Mouse (Mus musculus) CH12.LX (cell line): Measurements from ENCODE around the gene Smc4. TPM values are rescaled to one million over a fixed set of nuclear protein-coding genes. Genes with fewer than 3 reads are reported as not detected.

ENCODE experiments used
- DNase-seq: peaks from one replicate; pipeline ENCODE4 v3.0.0-alpha.2; 2013; ENCODE audit errors: extremely low read depth
- H3K27ac ChIP-seq: 2 replicates; pipeline ENCODE4 v1.5.1; 2012; ENCODE audit warnings: low read depth, mild to moderate bottlenecking, control low read depth, moderate library complexity; ENCODE audit not compliant: insufficient read depth
- H3K27me3 ChIP-seq: replicated peaks from 2 replicates; pipeline ENCODE3; 2012; ENCODE audit warnings: inconsistent platforms
- H3K36me3 ChIP-seq, 2 experiments: replicated peaks in 1 of 2; 2 replicates each; pipeline versions ENCODE3 to v1.6.1; 2012; ENCODE audit warnings: inconsistent platforms in 1 of 2, low read length in 1 of 2, mild to moderate bottlenecking in 1 of 2, mixed read lengths in 1 of 2, moderate library complexity in 1 of 2; ENCODE audit not compliant: control insufficient read depth in 1 of 2, insufficient read depth in 1 of 2
- H3K4me1 ChIP-seq, 2 experiments: 2 replicates each; pipeline ENCODE4 v1.6.1; 2012; ENCODE audit warnings: inconsistent platforms in 1 of 2, moderate library complexity in 1 of 2; ENCODE audit not compliant: insufficient read depth in 2 of 2, control insufficient read depth in 1 of 2
- H3K4me2 ChIP-seq: 2 replicates; pipeline ENCODE4 v1.6.1; 2012; ENCODE audit warnings: low read depth, mild to moderate bottlenecking, control low read depth; ENCODE audit not compliant: poor library complexity, insufficient read depth, severe bottlenecking
- H3K4me3 ChIP-seq, 3 experiments: fragments of 150-350 bp in 1 of 3; sonication (generic) in 1 of 3; replicated peaks in 1 of 3; 2 replicates each; pipeline versions ENCODE3 to v1.5.1; 2011 to 2012; ENCODE audit warnings: low read depth in 2 of 3, low read length in 2 of 3, mild to moderate bottlenecking in 2 of 3, moderate library complexity in 2 of 3, control low read depth in 1 of 3, improper control_type of control experiment in 1 of 3, inconsistent platforms in 1 of 3, mixed read lengths in 1 of 3; ENCODE audit not compliant: poor library complexity in 1 of 3
- H3K79me2 ChIP-seq: replicated peaks from 2 replicates; pipeline ENCODE4 v1.6.1; 2012; ENCODE audit warnings: mild to moderate bottlenecking, moderate library complexity; ENCODE audit not compliant: control insufficient read depth, poor library complexity, insufficient read depth, severe bottlenecking; ENCODE audit errors: extremely low read depth
- H3K9ac ChIP-seq: 2 replicates; pipeline ENCODE4 v1.6.1; 2012; ENCODE audit warnings: low read depth, mild to moderate bottlenecking, control low read depth, moderate library complexity; ENCODE audit not compliant: insufficient read depth
- H3K9me3 ChIP-seq: replicated peaks from 2 replicates; pipeline ENCODE3; 2012; ENCODE audit warnings: low read length, inconsistent platforms, mixed read lengths
- BHLHE40 ChIP-seq: IDR thresholded peaks from 2 replicates; pipeline ENCODE4 v1.6.1; 2011; ENCODE audit warnings: mild to moderate bottlenecking, low read depth, low read length, improper control_type of control experiment
- CHD1 ChIP-seq: IDR thresholded peaks from 2 replicates; pipeline ENCODE4 v1.6.1; 2012; ENCODE audit warnings: low read depth, low read length, improper control_type of control experiment, inconsistent platforms
- CHD2 ChIP-seq: IDR thresholded peaks from 2 replicates; pipeline ENCODE4 v1.6.1; 2011; ENCODE audit warnings: low read length, improper control_type of control experiment
- E2F4 ChIP-seq: IDR thresholded peaks from 2 replicates; pipeline ENCODE4 v1.6.1; 2011; ENCODE audit warnings: low read depth, low read length, improper control_type of control experiment; ENCODE audit not compliant: insufficient replicate concordance
- ETS1 ChIP-seq: conservative IDR thresholded peaks from 2 replicates; pipeline ENCODE4 v1.6.1; 2012; ENCODE audit warnings: low read depth, mild to moderate bottlenecking, inconsistent platforms, low read length, improper control_type of control experiment, moderate library complexity
- IRF4 ChIP-seq: IDR thresholded peaks from 2 replicates; pipeline ENCODE4 v1.6.1; 2014; ENCODE audit warnings: low read depth, mild to moderate bottlenecking, inconsistent platforms, low read length, improper control_type of control experiment
- JUND ChIP-seq: conservative IDR thresholded peaks from 2 replicates; pipeline ENCODE4 v1.6.1; 2011; ENCODE audit warnings: low read depth, low read length, improper control_type of control experiment
- KAT2A ChIP-seq: IDR thresholded peaks from 2 replicates; pipeline ENCODE4 v1.6.1; 2012; ENCODE audit warnings: low read length, improper control_type of control experiment, inconsistent platforms; ENCODE audit not compliant: insufficient replicate concordance
- MYC ChIP-seq: IDR thresholded peaks from 2 replicates; pipeline ENCODE4 v1.6.1; 2011; ENCODE audit warnings: low read depth, mild to moderate bottlenecking, improper control_type of control experiment, low read length
- PAX5 ChIP-seq: IDR thresholded peaks from 2 replicates; pipeline ENCODE4 v1.6.1; 2012; ENCODE audit warnings: low read length, inconsistent platforms, mixed read lengths
- POLR2A ChIP-seq: IDR thresholded peaks from 2 replicates; pipeline ENCODE4 v1.6.1; 2011; ENCODE audit warnings: low read depth, mild to moderate bottlenecking, improper control_type of control experiment, low read length
- RAD21 ChIP-seq: IDR thresholded peaks from 2 replicates; pipeline ENCODE4 v1.6.1; 2011; ENCODE audit warnings: low read depth, mild to moderate bottlenecking, low read length, improper control_type of control experiment, moderate library complexity
- TBP ChIP-seq: conservative IDR thresholded peaks from 2 replicates; pipeline ENCODE4 v1.6.1; 2011; ENCODE audit warnings: low read depth, low read length, improper control_type of control experiment
- TCF12 ChIP-seq: IDR thresholded peaks from 2 replicates; pipeline ENCODE4 v1.6.1; 2014; ENCODE audit warnings: low read depth, mild to moderate bottlenecking, inconsistent platforms, low read length, improper control_type of control experiment
- UBTF ChIP-seq: IDR thresholded peaks from 2 replicates; pipeline ENCODE4 v1.6.1; 2012; ENCODE audit warnings: low read depth, mild to moderate bottlenecking, inconsistent platforms, low read length, improper control_type of control experiment, moderate library complexity
- ZKSCAN1 ChIP-seq: IDR thresholded peaks from 2 replicates; pipeline ENCODE4 v1.6.1; 2012; ENCODE audit warnings: low read depth, inconsistent platforms, low read length, improper control_type of control experiment, borderline replicate concordance
- ZMIZ1 ChIP-seq: IDR thresholded peaks from 2 replicates; pipeline ENCODE4 v1.6.1; 2012; ENCODE audit warnings: low read depth, mild to moderate bottlenecking, inconsistent platforms, low read length, improper control_type of control experiment
- ZNF384 ChIP-seq: IDR thresholded peaks from 2 replicates; pipeline ENCODE4 v1.6.1; 2012; ENCODE audit warnings: low read depth, low read length, improper control_type of control experiment, inconsistent platforms
- dilution Hi-C: fragments of 300-500 bp; cut with MboI; formaldehyde crosslinking; loops from 2 replicates; pipeline ENCODE4 v1.14.3; 2020; ENCODE audit warnings: low sequenced_read_pairs; ENCODE audit not compliant: extremely low pct_unique_long_range_greater_than_20kb, extremely low pct_ligation_motif_present
- in situ Hi-C: fragments of 300-500 bp; cut with MboI; formaldehyde crosslinking; loops from 3 replicates; pipeline ENCODE4 v1.14.3; 2019; ENCODE audit warnings: low sequenced_read_pairs, low pct_ligation_motif_present, low pct_unique_long_range_greater_than_20kb, mixed read lengths
- polyA plus RNA-seq: library from polyadenylated mRNA; unstranded; fragments of >175 nt; gene quantifications from 2 replicates; pipeline ENCODE4 v1.2.1, GENCODE M21; 2012; ENCODE audit warnings: low read depth; ENCODE audit not compliant: insufficient read length
- total RNA-seq, 2 experiments: library from RNA; depleted of rRNA; stranded (reverse); fragments of 300-350 nt in 1 of 2; fragments of >200 nt in 1 of 2; gene quantifications; 2 replicates each; pipeline ENCODE4 v1.2.3; 2012 to 2014

Smc4 gene
- total and polyA plus RNA-seq, 3 experiments, result 57.2 to 140 (median 116) TPM

DNA sequence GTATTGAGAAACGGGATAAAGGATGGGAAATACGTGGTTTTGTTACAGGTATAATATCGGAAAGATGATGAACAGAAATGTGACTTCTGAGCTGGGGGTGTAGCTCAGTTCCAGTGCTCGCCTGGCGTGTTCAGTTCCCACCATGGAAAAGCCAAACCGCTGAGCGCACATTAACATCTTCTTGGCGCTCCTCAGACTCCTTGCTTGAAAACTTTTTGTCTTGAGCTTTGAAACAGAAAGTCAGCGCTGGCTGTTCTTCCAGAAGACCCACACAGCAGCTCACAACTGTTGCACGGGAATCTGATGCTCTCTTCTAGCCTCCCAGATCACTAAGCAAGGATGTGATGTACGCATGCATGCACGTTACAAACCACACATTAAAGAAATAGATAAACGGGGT, 41.2 kb downstream of the Smc4 start:
- Histone ChIP-seq H3K4me2 (no peak overlapping the region), H3K79me2 (peaks cover 13% of the 10 kb centered on the region), H3K4me1 (peaks cover 0 to 4% of the 10 kb centered on the region in 2 experiments; a peak in 2 of 4 replicates)
- no peak for DNase-seq
- no peak for TF ChIP-seq IRF4
- TF ChIP-seq POLR2A, result no peak
- no peak for TF ChIP-seq E2F4
- no peak for TF ChIP-seq TCF12
- TF ChIP-seq, all 38 proteins: peak for 0
- Histone ChIP-seq H3K27me3 (no peaks in the 10 kb centered on the region), H3K27ac (no peak overlapping the region), H3K9me3 (no peaks in the 10 kb centered on the region), H3K9ac (no peak overlapping the region), H3K4me3 (no peak overlapping the region), H3K36me3 (no peaks in the 10 kb centered on the region)
- in situ Hi-C loops, result no loop called here
- dilution Hi-C loops, result no loop called here

DNA sequence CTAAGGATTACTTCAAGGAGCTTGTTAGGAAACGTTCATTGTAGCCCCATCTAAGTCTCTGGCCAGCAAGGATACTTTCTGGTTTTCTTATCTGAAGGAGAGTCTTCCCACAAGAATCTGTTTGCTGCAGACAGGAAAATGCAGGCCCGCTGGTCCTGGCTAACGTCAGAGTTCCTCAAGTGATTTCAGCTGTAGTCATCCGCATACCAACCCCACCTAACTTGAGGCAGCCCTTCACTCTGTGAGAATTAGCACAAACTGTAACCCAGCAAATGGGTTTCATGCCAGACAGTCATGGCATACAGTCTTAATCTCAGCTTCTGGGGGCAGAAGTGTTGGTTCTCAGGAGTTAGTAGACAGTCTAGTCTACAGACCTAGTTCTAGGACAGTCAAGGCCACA, 42.0 kb downstream of the Smc4 start:
- H3K9ac ChIP-seq, result no peak overlapping the region
- no peaks in the 10 kb centered on the region for H3K27me3 ChIP-seq
- dilution Hi-C loops (no loop called here), in situ Hi-C loops (no loop called here)
- peaks cover 10% of the 10 kb centered on the region for H3K79me2 ChIP-seq
- DNase-seq, result no peak
- H3K36me3 ChIP-seq, result no peaks in the 10 kb centered on the region
- H3K4me1 ChIP-seq, result peaks cover 0 to 4% of the 10 kb centered on the region in 2 experiments; a peak in 2 of 4 replicates
- H3K4me2 ChIP-seq, result no peak overlapping the region
- no peaks in the 10 kb centered on the region for H3K9me3 ChIP-seq
- no peak overlapping the region for H3K4me3 ChIP-seq
- TF ChIP-seq ETS1, result no peak
- TF ChIP-seq POLR2A, result no peak
- no peak for TF ChIP-seq JUND
- no peak for TF ChIP-seq UBTF
- no peak for TF ChIP-seq RAD21
- no peak for TF ChIP-seq ZNF384
- TF ChIP-seq BHLHE40, result no peak
- TF ChIP-seq MYC, result no peak
- no peak for TF ChIP-seq ZMIZ1
- no peak for TF ChIP-seq CHD2
- TF ChIP-seq KAT2A, result no peak
- no peak for TF ChIP-seq ZKSCAN1
- TF ChIP-seq TCF12, result no peak
- TF ChIP-seq PAX5, result no peak
- TF ChIP-seq TBP, result no peak
- TF ChIP-seq CHD1, result no peak
- no peak overlapping the region for H3K27ac ChIP-seq
